Mouse (Mus musculus) limb, embryonic 10.5 days (tissue): Measurements from ENCODE around the gene Tmtc1. TPM values are rescaled to one million over a fixed set of nuclear protein-coding genes. Genes with fewer than 3 reads are reported as not detected.

ENCODE experiments used
- DNase-seq: peaks from one replicate; pipeline ENCODE4 v3.0.0-alpha.2; 2017; ENCODE audit warnings: low spot score
- H3K27ac ChIP-seq: fragments of 300-500 bp; sonication (generic); 2 replicates; pipeline ENCODE4 v1.5.1; 2016; ENCODE audit warnings: mild to moderate bottlenecking
- H3K27me3 ChIP-seq: fragments of 300-500 bp; sonication (generic); 2 replicates; pipeline ENCODE4 v1.6.1; 2016; ENCODE audit warnings: low read depth, mild to moderate bottlenecking; ENCODE audit not compliant: poor library complexity, severe bottlenecking
- H3K36me3 ChIP-seq: fragments of 300-500 bp; sonication (generic); 2 replicates; pipeline ENCODE4 v1.6.1; 2016; ENCODE audit warnings: mild to moderate bottlenecking, moderate library complexity
- H3K4me1 ChIP-seq: fragments of 300-500 bp; sonication (generic); 2 replicates; pipeline ENCODE4 v1.6.1; 2016
- H3K4me3 ChIP-seq: fragments of 300-500 bp; sonication (generic); 2 replicates; pipeline ENCODE4 v1.5.1; 2016; ENCODE audit warnings: mild to moderate bottlenecking, moderate library complexity
- H3K9me3 ChIP-seq: fragments of 300-500 bp; sonication (generic); replicated peaks from 2 replicates; pipeline ENCODE4 v1.6.1; 2016; ENCODE audit warnings: mild to moderate bottlenecking
- WGBS: fragments of 180-500 bp; shearing (Covaris S2); methylation state at CpG from one replicate; pipeline ENCODE4 v1.1.7; 2016; 5-methylcytosine and 5-hydroxymethylcytosine counted together
- polyA plus RNA-seq: library from polyadenylated mRNA; unstranded; fragments of >200 nt; fragmentation: Nextera tagmentation; extraction: Ambion mirVana; gene quantifications from 2 replicates; pipeline ENCODE4 v1.2.1, GENCODE M21; 2016

Tmtc1 gene
- polyA plus RNA-seq, 1 experiment from 2014 or later: 1.2 TPM

DNA sequence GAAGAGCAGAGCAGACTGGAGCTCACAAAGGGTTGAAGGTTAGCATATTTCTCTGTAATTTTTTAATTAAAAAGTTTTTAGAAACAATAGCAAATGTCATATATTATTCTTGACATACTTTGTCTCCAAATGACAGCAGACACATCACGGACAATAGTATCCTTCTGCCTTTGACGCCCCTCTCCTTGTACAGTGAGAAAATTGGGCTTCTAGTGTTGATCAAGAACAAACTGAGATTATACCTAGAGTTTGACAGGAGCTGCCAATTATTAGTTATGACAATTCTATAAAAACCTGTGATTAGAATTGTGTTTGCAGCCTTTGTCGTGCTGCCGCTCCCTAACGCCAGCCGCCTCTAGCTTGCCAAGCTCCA, 183.5 kb downstream of the Tmtc1 start:
- H3K27ac ChIP-seq: no peak overlapping the region

DNA sequence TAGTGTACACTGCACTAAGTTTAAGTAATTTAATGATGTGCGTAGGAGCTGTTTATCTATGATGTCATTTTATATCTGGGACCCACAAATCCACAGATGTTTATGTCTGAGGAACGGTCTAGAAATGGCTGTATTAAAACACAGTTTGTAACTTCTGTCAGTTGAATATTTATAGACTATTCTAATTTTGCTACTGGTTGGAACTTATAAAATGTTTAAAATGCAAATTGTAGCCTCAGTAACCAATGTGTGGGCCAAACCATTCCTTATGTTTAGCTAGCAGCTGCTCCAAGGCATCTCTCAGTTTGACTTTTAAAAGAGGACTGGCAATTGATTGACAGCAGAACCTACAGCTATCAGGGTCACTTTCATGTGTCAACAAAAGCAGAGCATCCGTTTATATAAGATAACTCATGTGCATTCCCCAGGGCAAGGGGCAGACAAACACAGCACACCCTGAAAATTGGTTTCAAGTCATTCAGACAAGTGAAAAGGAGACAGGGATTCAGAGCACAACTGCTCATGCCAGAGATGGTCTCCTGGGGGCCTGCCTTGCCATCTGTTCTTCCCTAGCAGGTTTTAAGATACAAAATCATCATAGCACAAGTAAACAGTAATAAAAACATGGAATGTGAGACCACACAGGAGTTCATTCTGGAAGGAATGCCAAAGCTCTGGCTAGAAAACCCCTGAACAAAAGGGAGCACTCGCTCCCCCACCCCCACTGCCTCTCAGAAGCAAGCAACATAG, 184.0 kb downstream of the Tmtc1 start:
- H3K27ac ChIP-seq: no peak overlapping the region
- DNase-seq: no peak
- peaks cover 14% of the 10 kb centered on the region for H3K4me1 ChIP-seq
- WGBS: 75% methylated on average over 4 of the region's 4 CpGs
- H3K9me3 ChIP-seq: no peaks in the 10 kb centered on the region
- H3K36me3 ChIP-seq: no peaks in the 10 kb centered on the region
- H3K27me3 ChIP-seq: no peaks in the 10 kb centered on the region
- no peak overlapping the region for H3K4me3 ChIP-seq

More for the DNA sequence above, 183.5 kb downstream of the Tmtc1 start:
- Histone ChIP-seq H3K27me3 (no peaks in the 10 kb centered on the region), H3K4me3 (no peak overlapping the region), H3K4me1 (peaks cover 10% of the 10 kb centered on the region), H3K36me3 (no peaks in the 10 kb centered on the region), H3K9me3 (no peaks in the 10 kb centered on the region)
- DNase-seq: no peak
- 95% methylated on average over 6 of the region's 6 CpGs for WGBS

DNA sequence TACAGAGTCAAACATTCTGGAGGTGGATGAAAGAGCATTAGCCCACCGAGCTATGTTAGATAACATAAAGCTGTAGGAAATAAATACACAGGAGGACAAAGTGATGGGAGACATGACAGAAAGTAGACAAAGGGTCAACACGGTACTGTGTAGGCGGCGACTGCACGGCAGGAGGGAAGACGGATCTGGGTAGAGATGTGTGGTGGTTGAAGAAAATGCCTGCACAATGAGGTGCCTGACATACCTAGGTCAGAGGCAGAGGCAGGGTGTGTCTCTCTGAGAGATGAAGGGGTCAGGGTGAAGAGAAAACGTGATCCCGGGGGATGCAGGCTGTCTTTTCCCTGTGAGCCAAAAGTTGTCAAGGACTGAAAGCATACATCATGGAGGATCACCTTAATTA, 185.1 kb downstream of the Tmtc1 start:
- Histone ChIP-seq H3K27me3 (no peaks in the 10 kb centered on the region), H3K4me3 (no peak overlapping the region), H3K4me1 (peaks cover 14% of the 10 kb centered on the region), H3K36me3 (no peaks in the 10 kb centered on the region), H3K9me3 (no peaks in the 10 kb centered on the region), H3K27ac (no peak overlapping the region)
- DNase-seq: no peak
- WGBS: 83% methylated on average over 8 of the region's 8 CpGs

DNA sequence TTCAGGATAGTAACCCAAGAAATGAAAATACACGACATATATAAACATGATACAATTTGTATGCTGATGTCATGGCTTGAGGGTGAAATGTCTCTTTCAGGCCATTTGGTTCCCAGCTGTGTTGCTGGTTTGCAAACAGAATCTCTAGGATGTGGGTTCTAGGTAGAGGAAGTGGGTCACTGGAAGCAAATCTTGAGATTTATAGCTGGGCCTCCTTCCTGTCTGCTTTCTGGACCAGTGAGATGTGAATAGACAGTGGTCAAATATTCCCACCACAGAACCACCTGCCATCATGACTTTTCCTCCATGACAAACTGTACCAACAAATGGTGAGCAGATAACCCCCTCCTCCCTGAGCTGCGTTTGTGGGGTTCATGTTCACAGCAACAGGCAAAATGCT, 186.4 kb downstream of the Tmtc1 start:
- H3K4me3 ChIP-seq: no peak overlapping the region
- peaks cover 21% of the 10 kb centered on the region for H3K4me1 ChIP-seq
- no peaks in the 10 kb centered on the region for H3K36me3 ChIP-seq
- no peak overlapping the region for H3K27ac ChIP-seq
- H3K27me3 ChIP-seq: no peaks in the 10 kb centered on the region
- H3K9me3 ChIP-seq: no peaks in the 10 kb centered on the region
- WGBS: 87% methylated on average over 2 of the region's 2 CpGs
- no peak for DNase-seq

DNA sequence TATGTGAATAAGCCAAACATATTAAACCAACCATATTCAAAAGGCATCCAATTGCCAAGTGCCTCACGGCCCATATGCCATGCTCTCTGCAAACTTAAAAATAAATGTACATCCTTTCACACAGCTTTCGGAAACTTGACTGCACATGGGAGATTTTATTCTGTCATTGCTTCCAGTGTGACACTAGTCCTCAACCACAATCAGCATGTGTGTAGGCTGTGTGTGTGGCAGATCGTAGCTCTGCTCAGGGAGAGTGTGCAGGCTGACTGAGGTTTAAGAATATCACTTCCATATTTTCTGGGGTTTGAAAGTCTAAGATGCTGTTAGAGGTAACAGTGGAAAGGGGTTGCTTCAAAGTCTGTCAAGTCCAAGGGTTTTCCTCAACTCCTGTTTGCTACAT, 188.1 kb downstream of the Tmtc1 start:
- Histone ChIP-seq H3K9me3 (no peaks in the 10 kb centered on the region), H3K4me1 (peaks cover 30% of the 10 kb centered on the region), H3K36me3 (no peaks in the 10 kb centered on the region), H3K4me3 (no peak overlapping the region), H3K27me3 (no peaks in the 10 kb centered on the region), H3K27ac (no peak overlapping the region)
- 91% methylated on average over 3 of the region's 3 CpGs for WGBS
- no peak for DNase-seq

DNA sequence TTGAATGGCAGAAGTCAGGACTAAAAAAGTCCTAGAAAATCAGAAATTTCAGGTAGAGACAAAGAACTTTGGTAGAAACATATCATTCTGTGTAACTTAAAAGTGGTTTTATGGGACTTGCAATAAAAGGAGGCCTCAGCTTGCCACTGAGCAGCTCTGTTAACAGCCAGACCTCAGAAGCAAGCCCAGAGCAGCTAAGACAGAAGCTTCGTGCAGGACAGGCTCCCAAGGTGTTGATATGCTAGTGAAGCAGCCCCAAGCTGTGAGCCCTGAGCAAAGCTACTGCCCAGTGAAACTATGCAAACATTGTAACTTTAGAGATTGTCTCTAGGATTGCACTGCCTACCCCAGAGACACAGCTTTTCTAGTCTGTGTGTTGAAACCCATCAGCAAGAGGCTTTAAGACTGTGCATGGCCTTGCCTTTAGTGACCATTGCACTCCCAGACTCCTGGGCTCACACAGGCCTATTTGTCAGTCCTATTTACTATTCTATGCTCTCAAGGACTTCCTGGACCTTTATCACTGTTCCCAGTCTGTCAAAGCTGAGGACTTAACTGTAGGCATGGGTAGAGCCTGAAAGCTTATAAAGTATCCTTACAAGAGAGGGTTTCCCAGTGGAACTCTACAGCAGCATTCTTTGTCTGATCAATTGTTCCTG, 188.7 kb downstream of the Tmtc1 start:
- Histone ChIP-seq H3K27me3 (no peaks in the 10 kb centered on the region), H3K4me1 (peaks cover 30% of the 10 kb centered on the region), H3K9me3 (no peaks in the 10 kb centered on the region), H3K36me3 (no peaks in the 10 kb centered on the region), H3K4me3 (no peak overlapping the region), H3K27ac (0 out of 2 replicates have a peak overlapping the region, but pooled peaks have one; percentile 19)
- no peak for DNase-seq
- 38% methylated on average over 1 of the region's 1 CpGs for WGBS

DNA sequence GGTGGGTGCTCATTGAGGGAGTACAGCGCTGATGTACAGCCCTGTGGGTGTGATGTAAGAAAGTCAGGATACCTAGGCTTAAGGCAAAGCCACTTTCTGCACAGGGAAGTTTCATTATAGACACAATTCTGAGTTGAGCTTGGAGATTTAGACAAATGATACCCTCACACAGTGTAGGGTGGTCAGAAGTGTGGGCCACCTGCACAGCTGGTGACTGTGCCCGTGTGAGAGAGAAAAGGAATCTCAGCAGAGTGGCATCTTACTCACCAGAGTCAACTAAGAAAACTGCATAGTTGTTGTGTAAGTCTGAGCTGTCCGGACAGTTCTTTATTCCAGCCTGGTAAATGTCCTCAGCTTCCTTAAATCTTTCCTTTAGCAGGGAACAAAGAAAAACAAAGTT, 195.0 kb downstream of the Tmtc1 start:
- Histone ChIP-seq H3K4me1 (peaks cover 16% of the 10 kb centered on the region), H3K4me3 (no peak overlapping the region), H3K27ac (no peak overlapping the region), H3K36me3 (no peaks in the 10 kb centered on the region), H3K27me3 (no peaks in the 10 kb centered on the region), H3K9me3 (no peaks in the 10 kb centered on the region)
- WGBS: 80% methylated on average over 3 of the region's 3 CpGs
- DNase-seq: no peak

DNA sequence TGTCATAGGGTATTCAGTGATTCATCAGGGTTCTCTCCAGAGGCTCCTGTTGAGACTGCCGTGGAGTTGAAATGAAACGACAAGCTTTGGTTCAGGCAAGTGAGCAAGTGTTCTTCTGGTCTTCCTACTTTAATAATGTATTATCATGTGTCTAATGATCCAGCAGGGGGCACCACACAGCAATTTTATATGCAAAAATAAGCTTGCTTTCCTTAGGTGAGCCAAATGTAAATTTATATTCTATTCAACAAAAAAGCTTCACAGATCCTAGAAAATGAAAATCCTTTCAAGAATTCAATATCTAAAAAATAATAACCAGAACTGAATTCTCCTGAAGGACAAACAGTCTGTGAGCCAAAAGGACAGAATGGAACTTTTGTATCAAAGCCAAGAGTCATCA, 195.6 kb downstream of the Tmtc1 start:
- H3K27ac ChIP-seq: no peak overlapping the region
- no peaks in the 10 kb centered on the region for H3K36me3 ChIP-seq
- H3K4me1 ChIP-seq: peaks cover 16% of the 10 kb centered on the region
- no peaks in the 10 kb centered on the region for H3K27me3 ChIP-seq
- WGBS: 71% methylated on average over 2 of the region's 2 CpGs
- H3K9me3 ChIP-seq: no peaks in the 10 kb centered on the region
- no peak for DNase-seq
- no peak overlapping the region for H3K4me3 ChIP-seq

DNA sequence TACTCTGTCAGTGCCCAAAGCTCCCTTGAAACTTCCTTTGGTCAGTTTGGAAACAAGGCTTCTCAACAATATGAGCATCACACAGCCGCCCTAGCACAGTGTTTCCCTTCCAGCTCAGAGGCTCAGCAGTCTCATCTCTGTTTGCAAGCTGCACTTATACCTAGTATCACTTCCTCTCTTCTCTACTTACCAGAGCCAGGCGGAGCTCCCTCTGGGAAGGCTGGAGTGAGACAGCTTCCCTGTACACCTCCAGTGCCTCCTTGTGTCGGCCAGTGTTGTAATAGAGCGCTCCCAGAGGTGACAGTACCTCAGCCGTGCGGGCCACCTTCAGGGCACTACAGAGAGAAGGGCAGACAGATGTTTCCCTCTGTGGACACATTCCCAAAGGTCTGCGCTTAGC, 197.6 kb downstream of the Tmtc1 start:
- 85% methylated on average over 7 of the region's 7 CpGs for WGBS

DNA sequence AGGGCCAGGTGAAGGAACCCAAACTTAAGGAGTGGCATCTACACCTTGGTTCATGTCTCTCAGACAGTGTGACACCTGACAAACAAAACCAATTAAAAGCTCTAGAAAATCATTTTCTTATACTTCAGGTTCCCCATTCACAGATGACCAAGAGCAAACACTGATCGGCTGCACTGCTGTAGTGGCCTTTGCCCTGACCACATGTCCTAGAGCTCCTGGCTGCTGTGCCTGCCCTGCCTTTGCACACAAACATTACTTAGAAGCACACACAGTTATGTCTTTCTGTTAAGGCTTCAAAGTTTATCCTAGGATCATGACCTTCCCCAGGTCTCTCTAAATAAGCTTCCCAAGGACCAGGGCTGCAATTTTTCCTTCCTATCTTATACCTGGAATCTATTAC, 199.4 kb downstream of the Tmtc1 start:
- H3K27me3 ChIP-seq: no peaks in the 10 kb centered on the region
- no peaks in the 10 kb centered on the region for H3K4me1 ChIP-seq
- no peak for DNase-seq
- H3K36me3 ChIP-seq: no peaks in the 10 kb centered on the region
- H3K4me3 ChIP-seq: no peak overlapping the region
- 79% methylated on average over 1 of the region's 1 CpGs for WGBS
- H3K27ac ChIP-seq: no peak overlapping the region
- H3K9me3 ChIP-seq: no peaks in the 10 kb centered on the region

More for the DNA sequence above, 197.6 kb downstream of the Tmtc1 start:
- Histone ChIP-seq H3K27ac (no peak overlapping the region), H3K4me3 (no peak overlapping the region), H3K4me1 (no peaks in the 10 kb centered on the region), H3K9me3 (no peaks in the 10 kb centered on the region), H3K27me3 (no peaks in the 10 kb centered on the region), H3K36me3 (no peaks in the 10 kb centered on the region)
- DNase-seq: no peak

DNA sequence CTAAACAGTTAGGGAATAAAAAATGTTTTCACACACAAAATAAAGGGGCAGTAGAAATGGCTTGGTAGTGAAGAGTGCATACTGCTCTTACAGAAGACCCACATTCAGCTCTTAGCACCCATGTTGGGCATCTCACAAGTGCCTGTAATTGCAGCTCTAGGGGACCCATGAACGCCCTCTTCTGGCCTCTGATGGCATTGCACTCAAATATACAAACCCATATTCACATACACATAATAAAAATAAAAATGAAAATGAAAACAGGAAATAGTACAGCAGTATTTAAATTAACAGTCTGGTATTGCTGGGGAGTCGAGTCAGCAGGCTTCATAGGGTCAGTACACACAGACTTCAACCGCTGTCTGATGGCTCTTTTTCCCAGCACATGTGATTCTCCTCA, 201.9 kb downstream of the Tmtc1 start:
- no peaks in the 10 kb centered on the region for H3K27me3 ChIP-seq
- H3K36me3 ChIP-seq: no peaks in the 10 kb centered on the region
- no peak overlapping the region for H3K4me3 ChIP-seq
- H3K9me3 ChIP-seq: no peaks in the 10 kb centered on the region
- no peak overlapping the region for H3K27ac ChIP-seq
- DNase-seq: no peak
- H3K4me1 ChIP-seq: no peaks in the 10 kb centered on the region
- 68% methylated on average over 3 of the region's 3 CpGs for WGBS

DNA sequence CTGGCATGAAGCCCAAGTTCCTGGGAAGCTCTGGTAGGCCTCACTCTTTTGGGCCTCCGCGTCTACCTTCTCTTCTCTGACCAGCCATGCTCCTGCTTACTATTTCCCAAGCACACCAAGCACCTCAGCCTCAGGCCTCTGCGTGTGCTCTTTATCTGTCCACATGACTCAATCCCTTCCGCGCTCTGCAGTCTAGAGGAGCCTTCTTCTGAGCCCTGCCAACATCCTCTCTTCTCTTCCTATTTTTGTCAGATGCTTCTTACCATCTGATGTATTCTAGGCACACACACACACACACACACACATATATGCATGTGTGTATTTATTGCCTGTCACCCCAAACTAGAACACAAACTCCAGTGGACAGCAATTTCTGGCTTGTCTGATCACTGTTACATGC, 202.5 kb downstream of the Tmtc1 start:
- Histone ChIP-seq H3K36me3 (no peaks in the 10 kb centered on the region), H3K4me1 (no peaks in the 10 kb centered on the region), H3K4me3 (no peak overlapping the region), H3K9me3 (no peaks in the 10 kb centered on the region), H3K27ac (no peak overlapping the region), H3K27me3 (no peaks in the 10 kb centered on the region)
- WGBS: 91% methylated on average over 5 of the region's 5 CpGs
- DNase-seq: no peak

DNA sequence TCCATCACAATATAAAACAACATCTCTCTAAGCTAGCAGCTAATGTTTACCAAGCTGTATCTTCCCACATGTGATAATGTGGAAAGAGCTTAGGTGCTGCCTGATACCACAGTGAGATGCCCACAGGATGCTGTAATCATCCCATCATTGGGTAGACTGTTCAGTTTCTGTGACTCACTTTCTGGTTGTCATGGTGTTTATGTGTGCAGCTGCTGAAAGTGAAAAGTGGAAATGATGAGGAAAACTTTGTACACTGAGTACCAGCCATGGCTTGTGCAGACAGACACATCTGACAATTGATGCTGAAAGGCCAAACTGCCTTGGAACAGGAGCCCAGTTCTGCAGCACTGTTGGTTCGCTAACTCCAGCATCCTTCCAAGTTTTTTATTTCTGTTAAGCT, 204.9 kb downstream of the Tmtc1 start:
- H3K36me3 ChIP-seq: no peaks in the 10 kb centered on the region
- no peak overlapping the region for H3K27ac ChIP-seq
- no peaks in the 10 kb centered on the region for H3K9me3 ChIP-seq
- no peaks in the 10 kb centered on the region for H3K27me3 ChIP-seq
- no peaks in the 10 kb centered on the region for H3K4me1 ChIP-seq
- WGBS: 100% methylated on average over 1 of the region's 1 CpGs
- DNase-seq: no peak
- H3K4me3 ChIP-seq: no peak overlapping the region
